Mouse (Mus musculus): ENCODE data around the gene Drd3.

Gene Drd3

DNA sequence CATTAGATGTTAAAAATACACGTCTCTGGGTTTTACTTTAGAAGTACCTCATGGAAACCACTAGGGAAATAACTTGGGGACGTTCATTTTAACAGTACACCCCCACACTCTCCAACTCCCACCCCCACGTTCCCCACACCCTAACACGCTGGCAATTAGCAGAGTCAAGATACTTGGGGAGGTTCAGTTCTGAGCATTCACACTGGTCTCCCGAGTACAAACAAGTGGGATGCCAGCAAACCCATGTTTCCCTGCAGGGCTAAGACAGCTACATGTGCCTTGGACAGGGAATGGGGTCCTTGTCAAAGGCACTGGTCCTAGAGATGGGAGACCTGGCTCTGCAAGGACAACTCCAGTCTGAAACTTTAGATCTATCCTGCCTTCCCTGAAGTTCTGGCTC lies 48.6 kb downstream of the Drd3 start:
- no peak for DNase-seq

DNA sequence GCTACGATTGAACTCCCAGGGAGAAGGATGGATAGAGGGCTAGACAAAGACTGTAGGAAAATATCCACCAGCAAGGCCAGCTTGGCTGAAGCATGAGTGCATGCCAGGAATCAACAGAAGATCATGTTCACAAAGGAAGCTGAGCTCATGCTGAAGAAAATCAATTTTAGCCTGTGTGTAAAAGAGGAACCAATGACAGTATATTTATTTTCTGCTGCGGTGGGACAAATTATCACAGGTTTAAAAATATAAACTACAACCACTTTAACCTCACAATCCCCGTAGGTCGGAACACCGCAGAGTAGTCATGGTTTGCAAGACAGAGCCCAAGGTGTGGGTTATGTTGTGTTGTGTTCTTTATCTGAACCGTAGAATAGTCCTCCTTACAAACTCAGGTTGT lies 50.5 kb downstream of the Drd3 start:
- DNase-seq = no peak

DNA sequence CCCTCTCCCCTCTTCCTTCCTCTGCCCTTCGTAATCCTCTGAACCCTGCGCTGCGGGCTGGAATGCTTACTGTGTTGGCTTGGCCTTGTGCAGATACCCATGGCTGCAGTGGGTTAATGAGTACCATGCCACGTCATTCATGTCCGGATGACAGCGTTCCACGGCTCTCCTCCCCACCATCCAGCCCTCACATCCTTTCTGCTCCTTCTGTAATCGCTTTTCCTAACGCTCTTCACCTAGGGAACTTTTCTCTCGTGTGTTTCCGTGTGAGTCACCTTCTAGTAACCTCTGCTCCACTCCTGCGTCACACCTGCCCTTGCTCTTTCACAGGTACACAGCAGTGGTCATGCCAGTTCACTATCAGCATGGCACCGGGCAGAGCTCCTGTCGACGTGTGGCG lies 53.2 kb downstream of the Drd3 start:
- DNase-seq = no peak

DNA sequence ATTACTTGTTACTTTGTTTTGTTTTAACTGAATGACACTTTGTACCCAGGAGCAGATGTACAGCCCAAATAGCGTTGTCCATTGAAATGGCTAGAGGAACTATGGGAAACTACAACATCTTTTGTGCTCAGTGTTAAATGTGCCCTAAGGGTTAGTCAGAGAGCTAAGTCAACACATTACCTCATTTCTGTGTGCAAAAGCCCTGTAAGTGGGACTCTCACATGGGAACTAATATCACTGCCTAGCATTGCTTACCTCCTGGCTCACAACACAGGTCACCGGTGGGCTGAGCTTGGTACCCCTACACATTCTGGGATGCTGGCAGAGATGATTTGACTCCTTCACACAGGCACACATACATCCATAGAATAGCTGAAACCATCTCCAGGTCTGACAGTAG lies 55.6 kb downstream of the Drd3 start:
- DNase-seq = no peak

DNA sequence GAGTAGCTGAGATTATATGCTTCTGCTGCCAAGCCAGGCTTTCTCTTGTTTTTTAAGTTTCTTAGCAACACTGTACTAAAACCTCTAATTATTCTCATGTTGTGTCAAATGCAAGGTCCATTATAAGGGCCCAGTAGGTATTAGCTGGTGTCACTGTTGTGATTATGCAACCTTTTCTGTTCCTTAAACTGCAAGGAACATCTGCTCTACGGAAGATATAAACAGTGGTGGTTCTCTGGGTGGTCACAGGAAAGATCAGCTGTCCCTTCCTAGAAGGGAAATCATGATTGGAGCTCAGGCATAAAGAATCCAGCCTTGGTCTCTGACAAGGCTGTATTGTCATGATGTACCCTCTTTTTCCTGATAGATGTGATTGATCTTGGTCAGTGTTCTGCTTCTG lies 57.6 kb downstream of the Drd3 start:
- no peak for DNase-seq

DNA sequence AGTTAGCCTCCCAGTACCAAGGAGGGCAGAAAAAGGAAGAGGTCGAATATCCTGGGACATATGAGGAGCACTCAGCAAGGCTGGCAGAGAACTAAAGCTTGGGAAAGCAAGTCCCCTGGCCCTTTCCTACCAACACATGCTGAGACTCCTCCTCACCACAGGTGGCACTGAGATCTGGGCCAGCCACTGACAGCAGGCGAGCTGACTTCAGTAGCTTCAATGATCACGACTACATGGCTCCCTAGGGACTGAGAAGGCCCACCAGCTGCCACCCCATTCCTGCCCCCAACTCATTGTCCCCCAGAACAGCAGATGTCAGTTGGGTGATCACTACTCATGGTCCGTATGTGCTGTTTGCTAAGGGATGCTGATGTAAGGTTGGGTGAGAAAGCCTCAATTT lies 60.8 kb downstream of the Drd3 start:
- DNase-seq = no peak

DNA sequence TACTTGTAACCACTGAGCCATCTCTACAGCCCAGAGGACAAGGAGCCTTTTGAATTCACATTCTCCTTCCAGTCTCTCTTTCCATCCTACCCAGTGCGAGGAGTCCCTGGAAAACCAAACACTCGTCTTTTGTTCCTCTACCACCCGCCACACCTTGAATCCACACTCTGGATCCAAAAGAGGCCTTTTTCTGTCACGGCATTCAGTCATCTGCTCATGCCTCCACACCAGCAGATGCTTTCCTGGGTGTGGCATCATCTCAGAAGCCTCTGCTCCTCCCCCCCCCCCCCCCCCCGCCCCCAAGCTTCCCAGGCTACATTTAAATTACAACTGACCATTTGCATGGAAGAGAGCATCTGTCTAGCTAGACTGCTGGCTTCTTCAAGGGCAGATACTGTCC lies 62.5 kb downstream of the Drd3 start:
- no peak for DNase-seq

DNA sequence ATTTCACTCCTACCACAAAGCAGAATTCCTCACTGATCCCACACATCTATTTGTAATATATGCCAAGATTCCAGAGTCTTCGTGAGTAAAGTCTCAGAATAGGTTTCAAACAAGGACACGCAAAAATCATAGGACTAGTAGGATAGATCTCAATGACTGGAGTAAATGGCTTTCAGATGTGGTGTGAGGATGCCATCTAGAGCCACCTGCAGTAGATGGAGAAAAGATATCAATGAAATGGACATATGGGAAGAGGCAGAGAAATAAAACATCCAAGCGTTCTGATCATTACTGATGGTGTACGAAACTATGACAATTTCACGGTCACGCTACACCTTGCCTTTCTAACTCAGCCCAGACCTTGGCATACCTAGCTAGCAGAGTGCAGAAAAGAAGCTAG lies 64.6 kb downstream of the Drd3 start:
- no peak for DNase-seq

DNA sequence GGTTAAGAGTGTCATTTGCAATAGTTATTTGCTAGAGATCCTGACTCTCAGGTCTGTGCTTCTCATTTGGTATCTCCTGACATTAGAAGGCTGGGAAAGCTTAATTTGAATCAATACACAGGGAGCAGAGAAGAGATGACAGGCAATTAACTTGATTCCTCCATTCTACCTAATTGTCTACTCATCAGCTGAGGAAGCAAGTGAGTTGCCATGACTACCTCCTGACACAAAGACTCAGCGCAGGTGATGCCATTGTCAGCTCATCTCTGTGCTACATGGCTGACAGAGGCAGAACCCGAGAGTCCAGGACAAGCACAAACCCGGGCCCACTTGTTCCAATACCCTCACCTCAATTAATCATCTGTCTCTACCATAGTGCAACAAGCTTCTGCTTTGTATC lies 73.7 kb downstream of the Drd3 start:
- DNase-seq = no peak

DNA sequence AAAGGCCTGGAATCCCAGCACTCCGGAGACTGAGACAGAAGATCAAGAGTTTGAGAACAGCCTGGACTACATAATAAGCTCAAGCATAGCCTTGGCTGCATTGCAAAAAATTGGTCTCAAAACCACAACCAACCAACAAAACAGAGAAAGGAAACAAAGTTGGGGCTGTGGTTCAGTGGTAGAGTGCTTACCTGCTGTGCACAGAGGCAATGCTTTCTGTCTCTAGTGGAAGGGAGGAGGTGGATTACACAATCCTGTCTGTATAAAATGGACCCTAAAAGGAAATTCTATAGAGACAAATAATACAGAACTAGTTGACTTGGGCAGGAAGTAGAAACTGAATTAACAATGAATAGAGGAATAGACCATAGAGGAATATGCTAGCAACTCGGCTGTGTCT lies 78.1 kb downstream of the Drd3 start:
- no peak for DNase-seq

DNA sequence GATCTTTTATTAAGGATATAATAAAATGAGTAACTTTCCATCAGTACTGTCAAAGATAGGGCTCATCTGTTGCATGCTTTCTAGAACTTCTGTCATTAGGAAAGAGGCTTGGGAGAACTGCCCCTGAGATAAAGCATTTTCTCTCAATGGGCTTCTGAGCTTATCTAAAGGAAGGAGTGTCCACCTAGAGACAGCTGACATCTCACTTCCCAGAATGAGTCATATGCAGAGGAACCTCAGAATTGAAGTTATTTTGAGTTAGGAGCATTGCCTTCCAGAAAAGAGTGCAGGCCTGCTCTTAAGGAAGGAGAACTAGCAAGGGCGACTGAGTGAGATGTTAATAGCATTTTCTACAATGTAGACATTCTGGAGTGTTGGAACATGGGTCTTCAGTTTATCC lies 87.4 kb downstream of the Drd3 start:
- DNase-seq = no peak

DNA sequence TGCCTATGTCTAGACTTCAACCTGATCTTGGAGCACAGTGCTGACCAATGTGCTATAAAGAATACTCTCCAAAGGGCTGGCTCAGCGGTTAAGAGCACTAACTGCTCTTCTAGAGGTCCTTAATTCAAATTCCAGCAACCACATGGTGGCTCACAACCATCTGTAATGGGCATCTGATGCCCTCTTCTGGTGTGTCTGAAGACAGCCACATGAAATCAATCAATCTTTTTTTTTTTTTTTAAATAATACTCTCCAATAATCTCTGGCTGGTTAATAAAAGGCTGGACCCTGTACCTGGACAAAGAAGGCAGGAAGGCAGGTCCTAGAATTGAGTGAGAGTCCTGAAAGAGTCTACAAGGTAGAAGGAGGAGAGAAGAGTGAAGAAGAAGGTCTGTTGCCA lies 96.0 kb downstream of the Drd3 start:
- DNase-seq = no peak

DNA sequence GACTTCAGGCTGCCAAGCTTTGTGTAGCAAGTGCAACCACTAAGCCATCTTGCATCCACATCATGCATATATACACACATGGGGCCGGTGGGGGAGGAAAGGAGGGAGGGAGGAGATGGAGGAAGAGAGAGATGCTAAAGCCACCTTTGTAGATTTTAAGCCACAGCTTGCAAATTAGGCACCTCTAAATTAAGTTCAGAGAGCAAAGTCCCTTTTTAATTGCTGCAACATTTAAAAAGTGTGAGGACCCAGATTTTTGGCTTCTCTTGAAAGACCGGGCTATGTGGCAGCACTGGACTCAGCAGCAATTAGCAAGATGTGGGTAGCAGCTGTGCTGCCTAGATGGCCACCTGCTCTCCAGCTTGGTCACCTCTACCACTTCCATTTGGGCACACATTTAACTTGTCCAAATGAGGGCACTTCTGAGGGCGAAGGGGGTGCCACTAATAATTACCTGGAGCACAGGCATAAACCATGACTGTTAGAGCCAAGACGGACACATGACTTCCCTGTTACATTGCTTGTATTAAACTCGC lies 105.2 kb downstream of the Drd3 start:
- DNase-seq = no peak

DNA sequence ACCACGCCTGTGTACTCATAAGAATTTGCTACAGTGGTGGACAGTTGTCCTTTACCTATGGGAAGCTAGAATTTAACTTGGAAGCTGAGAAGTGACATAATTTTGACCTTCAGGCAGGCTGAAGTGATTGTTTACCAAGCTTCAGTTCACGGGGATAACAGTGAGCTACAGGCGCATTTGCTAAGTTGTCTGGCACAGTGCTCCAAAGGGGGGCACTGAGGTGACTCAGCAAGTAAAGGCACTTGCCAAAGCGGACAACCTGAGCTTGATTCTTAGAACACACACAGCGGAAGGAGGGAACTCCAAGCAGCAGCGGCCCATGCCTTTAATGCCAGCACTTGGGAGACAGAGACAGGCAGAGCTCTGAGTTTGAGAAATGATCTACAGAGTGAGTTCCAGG lies 106.8 kb downstream of the Drd3 start:
- DNase-seq = no peak

DNA sequence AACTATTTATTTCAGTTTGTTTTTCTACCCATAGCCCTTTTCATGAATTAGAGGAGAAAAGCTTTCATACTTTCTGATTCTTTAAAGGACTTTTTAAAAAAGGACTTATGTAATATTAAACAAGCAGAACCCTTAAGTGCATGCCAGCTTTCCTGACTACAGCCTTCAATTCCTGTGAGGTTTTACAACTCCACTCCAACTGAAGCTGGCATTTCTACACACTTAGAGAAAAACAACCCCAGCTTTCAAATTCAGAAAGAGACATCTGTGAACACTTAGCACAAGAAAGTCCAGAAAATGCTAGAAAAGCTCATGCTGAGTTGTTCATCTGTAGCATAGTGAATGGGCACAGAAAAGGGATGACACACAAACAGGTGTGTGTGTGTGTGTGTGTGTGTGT lies 116.0 kb downstream of the Drd3 start:
- DNase-seq = no peak

DNA sequence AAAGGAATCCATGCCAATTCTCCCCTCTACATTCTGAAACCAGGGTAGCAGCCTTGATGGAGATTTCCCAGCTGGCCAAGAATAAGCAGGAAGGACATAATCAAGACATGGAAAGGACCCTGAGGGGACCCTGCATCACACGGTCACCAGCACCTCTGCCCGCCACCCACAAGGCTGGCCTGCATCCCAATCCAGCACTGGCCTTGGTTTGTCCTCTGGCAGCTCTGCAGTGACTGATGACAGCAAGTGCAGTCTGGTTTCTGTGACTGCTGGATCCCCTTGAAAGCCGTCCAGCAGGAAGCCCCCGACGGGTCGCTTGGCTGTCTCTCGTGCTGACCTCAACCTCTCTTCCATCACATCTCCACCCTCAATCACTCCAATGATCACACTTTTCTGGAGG lies 117.6 kb downstream of the Drd3 start:
- DNase-seq = peak; percentile 6

Measured in lung, postnatal 14 days (tissue).